Mouse (Mus musculus) right cerebral cortex, adult 18-20 months (tissue): ENCODE measurements at regions not wholly inside any gene's neighbourhood (a gene's known extent, or its start where the extent isn't known, plus 50 kb on each side); places are given as distances from the start of the nearest gene placed in this dataset.
"Not testable (repeated sequence)": the region's sequence is repeated elsewhere in the genome, so short reads cannot be mapped to it uniquely, and the experiment has no call there.

Experiments used
- DNase-seq: peaks from one replicate; pipeline ENCODE4 v3.0.0; 2022; ENCODE audit warnings: mixed read lengths

- DNase-seq, result no peak
Observed at GRCm38 (mm10) chr16:93335322-93336111, 268.3 kb downstream of the Setd4 start.

GRCm38 (mm10) chr16:93333654-93334053 is 270.2 kb downstream of the Setd4 start:
- DNase-seq, result no peak

- peak; percentile 4 for DNase-seq
Observed at GRCm38 (mm10) chr16:93328680-93329395, 275.0 kb downstream of the Setd4 start.

- DNase-seq, result no peak
Observed at GRCm38 (mm10) chr16:93324911-93325310, 279.0 kb downstream of the Setd4 start.

- DNase-seq, result no peak
Observed at GRCm38 (mm10) chr16:93323172-93323571, 280.7 kb downstream of the Setd4 start.

- no peak for DNase-seq
Observed at GRCm38 (mm10) chr16:93319581-93319980, 284.3 kb downstream of the Setd4 start.

GRCm38 (mm10) chr16:93311644-93312043 is 292.2 kb downstream of the Setd4 start:
- no peak for DNase-seq

- DNase-seq, result no peak
Observed at GRCm38 (mm10) chr16:93308666-93309360, 295.1 kb downstream of the Setd4 start.

GRCm38 (mm10) chr16:93306951-93307350 is 296.9 kb downstream of the Setd4 start:
- no peak for DNase-seq

- DNase-seq, result not testable (repeated sequence)
Observed at GRCm38 (mm10) chr16:93306140-93306539, 297.7 kb downstream of the Setd4 start.

- DNase-seq, result no peak
Observed at GRCm38 (mm10) chr16:93294430-93294829, 309.4 kb downstream of the Setd4 start.

GRCm38 (mm10) chr16:93292965-93293653 is 310.8 kb downstream of the Setd4 start:
- peak; percentile 43 for DNase-seq

- DNase-seq, result no peak
Observed at GRCm38 (mm10) chr16:93292181-93292834, 311.6 kb downstream of the Setd4 start.

GRCm38 (mm10) chr16:93288036-93288435 is 315.8 kb downstream of the Setd4 start:
- DNase-seq, result no peak

- no peak for DNase-seq
Observed at GRCm38 (mm10) chr16:93287520-93287919, 316.3 kb downstream of the Setd4 start.

- no peak for DNase-seq
Observed at GRCm38 (mm10) chr16:93286816-93287215, 317.0 kb downstream of the Setd4 start.

GRCm38 (mm10) chr16:93285191-93285590 is 318.7 kb downstream of the Setd4 start:
- DNase-seq, result no peak

- DNase-seq, result no peak
Observed at GRCm38 (mm10) chr16:93281715-93282114, 322.1 kb downstream of the Setd4 start.

- no peak for DNase-seq
Observed at GRCm38 (mm10) chr16:93272636-93273035, 331.2 kb downstream of the Setd4 start.

GRCm38 (mm10) chr16:93272146-93272545 is 331.7 kb downstream of the Setd4 start:
- DNase-seq, result no peak

GRCm38 (mm10) chr16:93264061-93264585 is 339.7 kb downstream of the Setd4 start:
- DNase-seq, result no peak
